Mouse (Mus musculus): ENCODE results near the gene Abhd14a.

- TF ChIP-seq EP300 (IDR thresholded peaks at IDR 0.05; ENCODE audit: insufficient read depth, low read depth, low read length), result no peak
- TF ChIP-seq POLR2A (IDR thresholded peaks at IDR 0.05; ENCODE audit: insufficient read depth, low read depth, low read length), result no peak
Measured at GRCm38 (mm10) chr9:106477649-106478048, 30.2 kb upstream of the Abhd14a start.
